Mouse (Mus musculus) erythroblast, embryonic 14.5 days (primary cell): ENCODE data around the gene Slc25a31.

ENCODE experiments used
- GATA1 ChIP-seq: IDR thresholded peaks from 2 replicates; pipeline ENCODE4 v1.6.1; 2012; ENCODE audit warnings: low read length, inconsistent platforms, mixed read lengths
- TAL1 ChIP-seq: IDR thresholded peaks from 3 replicates; pipeline ENCODE4 v1.6.1; 2012; ENCODE audit warnings: low read length, inconsistent platforms, mixed read lengths

DNA sequence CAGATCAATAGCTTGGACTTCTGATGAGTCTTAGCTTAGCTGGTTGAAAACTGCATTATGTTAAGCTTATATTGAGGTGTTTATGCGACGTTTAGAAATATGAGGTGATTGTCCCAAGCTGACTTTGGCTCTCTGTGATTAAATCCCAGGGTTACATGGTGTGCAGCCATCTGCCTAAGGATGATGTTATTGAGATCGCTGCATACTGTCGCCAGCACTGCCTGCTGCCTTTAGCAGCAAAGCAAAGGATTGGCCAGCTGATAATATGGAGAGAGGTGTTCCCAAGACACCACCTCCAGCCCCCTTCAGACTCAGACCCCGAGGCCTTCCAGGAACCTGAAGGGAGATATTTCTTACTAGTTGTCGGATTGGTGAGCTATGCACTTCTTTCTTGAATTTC, 17.1 kb upstream of the Slc25a31 start:
- TF ChIP-seq GATA1 (no peak), TAL1 (no peak)
